Mouse (Mus musculus) forebrain, embryonic 16.5 days (tissue): ENCODE measurements at regions not wholly inside any gene's neighbourhood (a gene's known extent, or its start where the extent isn't known, plus 50 kb on each side); places are given as distances from the start of the nearest gene placed in this dataset.

Experiments used
- ATAC-seq: fragments of 200-750 bp; cut with Nextera tagmentation; 2 replicates; pipeline ENCODE4 v1.8.0; 2017; ENCODE audit warnings: mild to moderate bottlenecking, moderate library complexity
- H3K27ac ChIP-seq: fragments of 300-500 bp; sonication (generic); 2 replicates; pipeline ENCODE4 v1.5.1; 2014; ENCODE audit warnings: low read length, control low read depth
- H3K27me3 ChIP-seq: fragments of 300-500 bp; sonication (generic); replicated peaks from 2 replicates; pipeline ENCODE4 v1.6.1; 2014; ENCODE audit warnings: low read length; ENCODE audit not compliant: control insufficient read depth, insufficient read depth
- H3K36me3 ChIP-seq: fragments of 300-500 bp; sonication (generic); 2 replicates; pipeline ENCODE4 v1.6.1; 2014; ENCODE audit not compliant: control insufficient read depth, insufficient read depth
- H3K4me1 ChIP-seq: fragments of 300-500 bp; sonication (generic); replicated peaks from 2 replicates; pipeline ENCODE4 v1.6.1; 2014; ENCODE audit warnings: low read length; ENCODE audit not compliant: control insufficient read depth, insufficient read depth
- H3K4me2 ChIP-seq: fragments of 300-500 bp; sonication (generic); 2 replicates; pipeline ENCODE4 v1.6.1; 2014; ENCODE audit warnings: mild to moderate bottlenecking, low read length, control low read depth
- H3K4me3 ChIP-seq: fragments of 300-500 bp; sonication (generic); replicated peaks from 2 replicates; pipeline ENCODE4 v1.5.1; 2014; ENCODE audit warnings: mild to moderate bottlenecking, low read length, control low read depth
- H3K9ac ChIP-seq: fragments of 300-500 bp; sonication (generic); replicated peaks from 2 replicates; pipeline ENCODE4 v1.6.1; 2014; ENCODE audit warnings: low read depth, low read length, control low read depth
- H3K9me3 ChIP-seq: fragments of 300-500 bp; sonication (generic); 2 replicates; pipeline ENCODE4 v1.6.1; 2016; ENCODE audit warnings: low read length; ENCODE audit not compliant: control insufficient read depth
- WGBS: fragments of 180-500 bp; shearing (Covaris S2); extraction: QIAGEN DNeasy Blood & Tissue Kit; methylation state at CpG from one replicate; pipeline ENCODE4 v1.1.7; 2014; 5-methylcytosine and 5-hydroxymethylcytosine counted together

DNA sequence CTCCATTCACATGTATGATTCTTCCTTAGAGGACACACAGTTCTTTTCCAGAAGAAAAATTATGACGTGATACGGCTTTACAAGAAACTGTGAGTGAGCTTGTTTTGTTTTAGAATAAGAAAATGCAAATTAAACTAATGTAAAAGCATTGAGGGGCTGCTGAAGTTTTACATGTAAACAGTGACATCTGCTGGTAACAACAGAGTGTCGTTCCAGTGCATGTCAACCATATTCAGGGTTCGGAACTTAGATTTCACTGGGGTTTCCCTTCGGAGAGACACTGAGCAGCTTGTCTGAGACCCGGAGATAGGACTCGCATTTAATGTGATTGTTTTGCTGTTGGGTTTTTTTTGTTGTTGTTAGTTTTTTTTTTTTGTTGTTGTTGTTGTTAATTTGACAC, 148.4 kb upstream of the Ube3a start:
- H3K4me3 ChIP-seq = no peak overlapping the region
- no peak overlapping the region for H3K4me2 ChIP-seq
- no peaks in the 10 kb centered on the region for H3K9me3 ChIP-seq
- no peaks in the 10 kb centered on the region for H3K36me3 ChIP-seq
- WGBS = 44% methylated on average over 7 of the region's 7 CpGs
- no peaks in the 10 kb centered on the region for H3K27me3 ChIP-seq
- peak; percentile 83 for ATAC-seq
- H3K4me1 ChIP-seq = no peaks in the 10 kb centered on the region
- H3K9ac ChIP-seq = no peak overlapping the region
- H3K27ac ChIP-seq = no peak overlapping the region
